Mouse (Mus musculus): Measurements from ENCODE around the gene Ncoa3. TPM values are rescaled to one million over a fixed set of nuclear protein-coding genes. Genes with fewer than 3 reads are reported as not detected.

The Ncoa3 gene
- polyA plus RNA-seq, 1 experiment from 2014 or later: 15.5 TPM

- peaks cover 30% of the 10 kb centered on the region for H3K4me1 ChIP-seq (ENCODE audit: control insufficient read depth, insufficient read depth, low read length)
- no peak overlapping the region for H3K4me2 ChIP-seq (ENCODE audit: low read length)
- no peak overlapping the region for H3K4me3 ChIP-seq (ENCODE audit: low read depth, low read length)
- H3K27me3 ChIP-seq (ENCODE audit: control insufficient read depth, insufficient read depth, low read depth, low read length): no peaks in the 10 kb centered on the region
- ATAC-seq: no peak
- H3K9ac ChIP-seq (ENCODE audit: low read depth, low read length): no peak overlapping the region
- no peaks in the 10 kb centered on the region for H3K36me3 ChIP-seq (ENCODE audit: control insufficient read depth, insufficient read depth, low read length)
- H3K27ac ChIP-seq (ENCODE audit: low read length): peak overlapping the region; percentile 90
- H3K9me3 ChIP-seq (replicated peaks; ENCODE audit: control insufficient read depth, low read length, poor library complexity, severe bottlenecking): no peaks in the 10 kb centered on the region
- WGBS: 81% methylated on average over 2 of the region's 2 CpGs
These were observed 27.6 kb downstream of the Ncoa3 start for GRCm38 (mm10) chr2:166020026-166020425.

- Histone ChIP-seq H3K4me2 (ENCODE audit: low read length) (0 out of 2 replicates have a peak overlapping the region, but pooled peaks have one; percentile 3), H3K9ac (ENCODE audit: low read depth, low read length) (no peak overlapping the region), H3K36me3 (ENCODE audit: control insufficient read depth, insufficient read depth, low read length) (no peaks in the 10 kb centered on the region), H3K27me3 (ENCODE audit: control insufficient read depth, insufficient read depth, low read depth, low read length) (no peaks in the 10 kb centered on the region), H3K4me3 (ENCODE audit: low read depth, low read length) (no peak overlapping the region), H3K9me3 (replicated peaks; ENCODE audit: control insufficient read depth, low read length, poor library complexity, severe bottlenecking) (no peaks in the 10 kb centered on the region), H3K27ac (ENCODE audit: low read length) (peak overlapping the region; percentile 90), H3K4me1 (ENCODE audit: control insufficient read depth, insufficient read depth, low read length) (peaks cover 30% of the 10 kb centered on the region)
- peak; percentile 73 for ATAC-seq
- 5% methylated on average over 4 of the region's 4 CpGs for WGBS
These were observed 28.7 kb downstream of the Ncoa3 start for GRCm38 (mm10) chr2:166021073-166021610.

GRCm38 (mm10) chr2:166021642-166022041 lies 29.2 kb downstream of the Ncoa3 start:
- 10% methylated on average over 3 of the region's 3 CpGs for WGBS
- H3K4me2 ChIP-seq (ENCODE audit: low read length): peak overlapping the region; percentile 23; the same call in 1 of the 2 replicates
- no peak overlapping the region for H3K9ac ChIP-seq (ENCODE audit: low read depth, low read length)
- no peaks in the 10 kb centered on the region for H3K27me3 ChIP-seq (ENCODE audit: control insufficient read depth, insufficient read depth, low read depth, low read length)
- peak; percentile 89 for ATAC-seq
- H3K4me3 ChIP-seq (ENCODE audit: low read depth, low read length): no peak overlapping the region
- no peaks in the 10 kb centered on the region for H3K36me3 ChIP-seq (ENCODE audit: control insufficient read depth, insufficient read depth, low read length)
- H3K9me3 ChIP-seq (replicated peaks; ENCODE audit: control insufficient read depth, low read length, poor library complexity, severe bottlenecking): no peaks in the 10 kb centered on the region
- peak overlapping the region; percentile 90 for H3K27ac ChIP-seq (ENCODE audit: low read length)
- peaks cover 30% of the 10 kb centered on the region for H3K4me1 ChIP-seq (ENCODE audit: control insufficient read depth, insufficient read depth, low read length)

GRCm38 (mm10) chr2:166022327-166022726 lies 29.9 kb downstream of the Ncoa3 start:
- Histone ChIP-seq H3K9ac (ENCODE audit: low read depth, low read length) (peak overlapping the region; percentile 20; the same call in 1 of the 2 replicates), H3K4me3 (ENCODE audit: low read depth, low read length) (no peak overlapping the region), H3K27ac (ENCODE audit: low read length) (peak overlapping the region; percentile 90), H3K4me2 (ENCODE audit: low read length) (peak overlapping the region; percentile 26; the same call in 1 of the 2 replicates), H3K4me1 (ENCODE audit: control insufficient read depth, insufficient read depth, low read length) (peaks cover 30% of the 10 kb centered on the region), H3K27me3 (ENCODE audit: control insufficient read depth, insufficient read depth, low read depth, low read length) (no peaks in the 10 kb centered on the region), H3K9me3 (replicated peaks; ENCODE audit: control insufficient read depth, low read length, poor library complexity, severe bottlenecking) (no peaks in the 10 kb centered on the region), H3K36me3 (ENCODE audit: control insufficient read depth, insufficient read depth, low read length) (no peaks in the 10 kb centered on the region)
- peak; percentile 46 for ATAC-seq
- 17% methylated on average over 8 of the region's 8 CpGs for WGBS

GRCm38 (mm10) chr2:166024079-166024478 lies 31.6 kb downstream of the Ncoa3 start:
- Histone ChIP-seq H3K36me3 (ENCODE audit: control insufficient read depth, insufficient read depth, low read length) (no peaks in the 10 kb centered on the region), H3K27me3 (ENCODE audit: control insufficient read depth, insufficient read depth, low read depth, low read length) (no peaks in the 10 kb centered on the region), H3K4me1 (ENCODE audit: control insufficient read depth, insufficient read depth, low read length) (peaks cover 32% of the 10 kb centered on the region), H3K9ac (ENCODE audit: low read depth, low read length) (no peak overlapping the region), H3K27ac (ENCODE audit: low read length) (peak overlapping the region; percentile 5; the same call in 1 of the 2 replicates), H3K4me2 (ENCODE audit: low read length) (no peak overlapping the region), H3K4me3 (ENCODE audit: low read depth, low read length) (no peak overlapping the region), H3K9me3 (replicated peaks; ENCODE audit: control insufficient read depth, low read length, poor library complexity, severe bottlenecking) (no peaks in the 10 kb centered on the region)
- no peak for ATAC-seq
- 88% methylated on average over 3 of the region's 3 CpGs for WGBS

- Histone ChIP-seq H3K27me3 (ENCODE audit: control insufficient read depth, insufficient read depth, low read depth, low read length) (no peaks in the 10 kb centered on the region), H3K4me2 (ENCODE audit: low read length) (no peak overlapping the region), H3K9me3 (replicated peaks; ENCODE audit: control insufficient read depth, low read length, poor library complexity, severe bottlenecking) (no peaks in the 10 kb centered on the region), H3K27ac (ENCODE audit: low read length) (no peak overlapping the region; the same call in 1 of the 2 replicates), H3K9ac (ENCODE audit: low read depth, low read length) (no peak overlapping the region), H3K36me3 (ENCODE audit: control insufficient read depth, insufficient read depth, low read length) (no peaks in the 10 kb centered on the region), H3K4me3 (ENCODE audit: low read depth, low read length) (no peak overlapping the region), H3K4me1 (ENCODE audit: control insufficient read depth, insufficient read depth, low read length) (peaks cover 36% of the 10 kb centered on the region)
- WGBS: 61% methylated on average over 4 of the region's 4 CpGs
- ATAC-seq: no peak
These were observed 32.2 kb downstream of the Ncoa3 start for GRCm38 (mm10) chr2:166024621-166025020.

GRCm38 (mm10) chr2:166025943-166026342 lies 33.5 kb downstream of the Ncoa3 start:
- H3K9ac ChIP-seq (ENCODE audit: low read depth, low read length): no peak overlapping the region

GRCm38 (mm10) chr2:166027834-166028233 lies 35.4 kb downstream of the Ncoa3 start:
- no peaks in the 10 kb centered on the region for H3K9me3 ChIP-seq (replicated peaks; ENCODE audit: control insufficient read depth, low read length, poor library complexity, severe bottlenecking)
- no peaks in the 10 kb centered on the region for H3K27me3 ChIP-seq (ENCODE audit: control insufficient read depth, insufficient read depth, low read depth, low read length)
- peaks cover 32% of the 10 kb centered on the region for H3K4me1 ChIP-seq (ENCODE audit: control insufficient read depth, insufficient read depth, low read length)
- H3K4me3 ChIP-seq (ENCODE audit: low read depth, low read length): no peak overlapping the region
- no peak for ATAC-seq
- H3K4me2 ChIP-seq (ENCODE audit: low read length): no peak overlapping the region
- H3K9ac ChIP-seq (ENCODE audit: low read depth, low read length): no peak overlapping the region
- H3K27ac ChIP-seq (ENCODE audit: low read length): no peak overlapping the region
- WGBS: 92% methylated on average over 3 of the region's 3 CpGs
- no peaks in the 10 kb centered on the region for H3K36me3 ChIP-seq (ENCODE audit: control insufficient read depth, insufficient read depth, low read length)

More at GRCm38 (mm10) chr2:166025943-166026342, 33.5 kb downstream of the Ncoa3 start:
- peaks cover 42% of the 10 kb centered on the region for H3K4me1 ChIP-seq (ENCODE audit: control insufficient read depth, insufficient read depth, low read length)
- H3K27ac ChIP-seq (ENCODE audit: low read length): no peak overlapping the region
- H3K9me3 ChIP-seq (replicated peaks; ENCODE audit: control insufficient read depth, low read length, poor library complexity, severe bottlenecking): no peaks in the 10 kb centered on the region
- no peak for ATAC-seq
- no peaks in the 10 kb centered on the region for H3K27me3 ChIP-seq (ENCODE audit: control insufficient read depth, insufficient read depth, low read depth, low read length)
- no peak overlapping the region for H3K4me2 ChIP-seq (ENCODE audit: low read length)
- H3K4me3 ChIP-seq (ENCODE audit: low read depth, low read length): no peak overlapping the region
- no peaks in the 10 kb centered on the region for H3K36me3 ChIP-seq (ENCODE audit: control insufficient read depth, insufficient read depth, low read length)
- WGBS: 89% methylated on average over 5 of the region's 5 CpGs

GRCm38 (mm10) chr2:166029232-166029631 lies 36.8 kb downstream of the Ncoa3 start:
- peaks cover 26% of the 10 kb centered on the region for H3K4me1 ChIP-seq (ENCODE audit: control insufficient read depth, insufficient read depth, low read length)
- H3K27ac ChIP-seq (ENCODE audit: low read length): peak overlapping the region; percentile 51
- H3K9me3 ChIP-seq (replicated peaks; ENCODE audit: control insufficient read depth, low read length, poor library complexity, severe bottlenecking): no peaks in the 10 kb centered on the region

More at GRCm38 (mm10) chr2:166029232-166029631, 36.8 kb downstream of the Ncoa3 start:
- Histone ChIP-seq H3K4me2 (ENCODE audit: low read length) (no peak overlapping the region), H3K36me3 (ENCODE audit: control insufficient read depth, insufficient read depth, low read length) (no peaks in the 10 kb centered on the region), H3K27me3 (ENCODE audit: control insufficient read depth, insufficient read depth, low read depth, low read length) (no peaks in the 10 kb centered on the region), H3K4me3 (ENCODE audit: low read depth, low read length) (no peak overlapping the region), H3K9ac (ENCODE audit: low read depth, low read length) (no peak overlapping the region)
- WGBS: 40% methylated on average over 4 of the region's 4 CpGs
- no peak for ATAC-seq
